Mouse (Mus musculus) stomach, embryonic 14.5 days (tissue): ENCODE data around the gene H2afz. TPM values are rescaled to one million over a fixed set of nuclear protein-coding genes. Genes with fewer than 3 reads are reported as not detected.
"Not testable (repeated sequence)": the region's sequence is repeated elsewhere in the genome, so short reads cannot be mapped to it uniquely, and the experiment has no call there.

Experiments used
- ATAC-seq: fragments of 200-750 bp; cut with Nextera tagmentation; 2 replicates; pipeline ENCODE4 v1.8.0; 2017; ENCODE audit warnings: low read depth, moderate TSS enrichment; ENCODE audit not compliant: insufficient number of reproducible peaks, insufficient read depth, low FRiP score
- H3K27ac ChIP-seq: fragments of 300-500 bp; sonication (generic); 2 replicates; pipeline ENCODE4 v1.5.1; 2014; ENCODE audit warnings: mild to moderate bottlenecking, low read length, moderate library complexity, mixed read lengths
- H3K27me3 ChIP-seq: fragments of 300-500 bp; sonication (generic); 2 replicates; pipeline ENCODE4 v1.6.1; 2014; ENCODE audit warnings: low read length, control low read depth, mixed read lengths; ENCODE audit not compliant: control insufficient read depth, insufficient read depth
- H3K36me3 ChIP-seq: fragments of 300-500 bp; sonication (generic); 2 replicates; pipeline ENCODE4 v1.6.1; 2014; ENCODE audit warnings: mild to moderate bottlenecking, control low read depth, low read length, moderate library complexity, mixed read lengths; ENCODE audit not compliant: control insufficient read depth, insufficient read depth
- H3K4me1 ChIP-seq: fragments of 300-500 bp; sonication (generic); 2 replicates; pipeline ENCODE4 v1.6.1; 2014; ENCODE audit warnings: low read length, control low read depth, mixed read lengths; ENCODE audit not compliant: control insufficient read depth, insufficient read depth
- H3K4me2 ChIP-seq: fragments of 300-500 bp; sonication (generic); replicated peaks from 2 replicates; pipeline ENCODE4 v1.6.1; 2014; ENCODE audit warnings: low read depth, low read length, control low read depth
- H3K4me3 ChIP-seq: fragments of 300-500 bp; sonication (generic); 2 replicates; pipeline ENCODE4 v1.5.1; 2014; ENCODE audit warnings: low read depth, low read length, control low read depth
- H3K9ac ChIP-seq: fragments of 300-500 bp; sonication (generic); replicated peaks from 2 replicates; pipeline ENCODE4 v1.6.1; 2014; ENCODE audit warnings: low read depth, mild to moderate bottlenecking, control low read depth, low read length, moderate library complexity, mixed read lengths
- H3K9me3 ChIP-seq: fragments of 300-500 bp; sonication (generic); 2 replicates; pipeline ENCODE4 v1.6.1; 2016; ENCODE audit warnings: low read depth, low read length, control low read depth; ENCODE audit not compliant: control insufficient read depth
- WGBS: fragments of 180-500 bp; shearing (Covaris S2); extraction: QIAGEN DNeasy Blood & Tissue Kit; methylation state at CpG from one replicate; pipeline ENCODE4 v1.1.7; 2014; 5-methylcytosine and 5-hydroxymethylcytosine counted together
- polyA plus RNA-seq: library from polyadenylated mRNA; unstranded; fragments of >200 nt; fragmentation: Nextera tagmentation; extraction: Ambion mirVana; gene quantifications from 2 replicates; pipeline ENCODE4 v1.2.1, GENCODE M21; 2014

The H2afz gene
- polyA plus RNA-seq, 1 experiment from 2014 or later, result 1,649 TPM

DNA sequence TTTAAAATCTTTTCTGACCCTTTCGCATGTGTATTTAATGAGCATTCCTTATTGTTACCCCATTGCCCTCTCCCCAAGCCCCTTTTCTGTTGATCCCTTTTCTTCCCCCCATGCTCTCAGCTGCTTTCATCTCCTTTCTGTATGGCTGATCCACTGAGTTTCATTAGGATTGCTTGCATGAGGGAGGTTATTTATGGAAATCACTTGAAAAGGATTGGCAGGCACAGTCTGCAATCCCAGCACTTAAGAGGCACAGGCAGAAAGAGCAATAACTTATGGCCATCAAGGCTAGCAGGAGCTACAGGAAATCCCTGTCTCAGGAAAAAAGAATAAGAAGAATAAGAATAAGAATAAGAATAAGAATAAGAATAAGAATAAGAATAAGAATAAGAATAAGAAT lies 27.7 kb upstream of the H2afz start:
- no peak for ATAC-seq

DNA sequence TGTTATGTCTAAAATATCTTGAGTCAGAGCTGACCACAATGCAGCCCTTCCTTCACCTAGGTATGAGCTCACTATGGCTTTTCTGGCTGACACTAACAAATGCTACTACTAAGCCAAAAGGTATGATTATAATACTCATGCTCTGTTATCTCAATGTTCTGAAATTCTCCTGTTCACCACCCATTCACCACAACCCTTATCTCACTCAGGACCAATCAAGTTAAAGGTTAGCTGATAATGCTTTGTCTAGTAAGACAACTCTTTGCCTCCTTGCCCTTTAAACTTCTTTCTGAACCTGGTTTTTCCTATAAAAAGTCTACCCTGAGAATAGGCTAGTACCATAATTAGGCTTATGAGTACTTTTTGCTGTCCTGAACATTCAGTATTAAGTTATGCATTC lies 26.1 kb upstream of the H2afz start:
- no peak overlapping the region for H3K4me3 ChIP-seq
- H3K36me3 ChIP-seq, result no peaks in the 10 kb centered on the region
- H3K4me2 ChIP-seq, result no peak overlapping the region
- no peaks in the 10 kb centered on the region for H3K27me3 ChIP-seq
- H3K9ac ChIP-seq, result no peak overlapping the region
- ATAC-seq, result no peak
- no peak overlapping the region for H3K27ac ChIP-seq
- no peaks in the 10 kb centered on the region for H3K9me3 ChIP-seq
- no peaks in the 10 kb centered on the region for H3K4me1 ChIP-seq

More for the DNA sequence above, 27.7 kb upstream of the H2afz start:
- H3K4me1 ChIP-seq, result no peaks in the 10 kb centered on the region
- H3K4me3 ChIP-seq, result no peak overlapping the region
- H3K36me3 ChIP-seq, result no peaks in the 10 kb centered on the region
- no peaks in the 10 kb centered on the region for H3K27me3 ChIP-seq
- WGBS, result 75% methylated on average over 1 of the region's 1 CpGs
- H3K4me2 ChIP-seq, result no peak overlapping the region
- H3K27ac ChIP-seq, result no peak overlapping the region
- no peaks in the 10 kb centered on the region for H3K9me3 ChIP-seq
- no peak overlapping the region for H3K9ac ChIP-seq

DNA sequence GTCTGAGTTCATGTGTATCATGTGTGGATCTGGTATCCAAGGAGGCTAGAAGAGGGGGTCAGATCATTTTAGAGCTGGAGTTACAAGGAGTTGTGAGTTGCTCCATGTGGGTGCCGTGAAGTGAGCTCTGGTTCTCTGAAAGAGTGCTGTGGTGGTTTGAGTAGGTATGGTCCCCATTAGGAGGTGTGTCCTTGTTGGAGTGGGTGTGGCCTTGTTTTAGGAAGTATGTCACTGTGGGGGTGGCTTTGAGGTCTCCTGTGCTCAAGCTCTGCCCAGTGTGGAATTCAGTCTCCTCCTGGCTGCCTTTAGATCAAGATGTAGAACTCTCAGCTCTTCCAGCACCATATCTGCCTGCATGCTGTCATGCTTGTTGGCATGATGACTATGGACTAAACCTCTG lies 21.3 kb upstream of the H2afz start:
- no peak for ATAC-seq
- H3K4me1 ChIP-seq, result no peaks in the 10 kb centered on the region
- H3K4me2 ChIP-seq, result no peak overlapping the region
- no peaks in the 10 kb centered on the region for H3K36me3 ChIP-seq
- no peak overlapping the region for H3K4me3 ChIP-seq
- 92% methylated on average over 1 of the region's 1 CpGs for WGBS
- no peaks in the 10 kb centered on the region for H3K27me3 ChIP-seq
- no peak overlapping the region for H3K9ac ChIP-seq
- no peaks in the 10 kb centered on the region for H3K9me3 ChIP-seq
- no peak overlapping the region for H3K27ac ChIP-seq

DNA sequence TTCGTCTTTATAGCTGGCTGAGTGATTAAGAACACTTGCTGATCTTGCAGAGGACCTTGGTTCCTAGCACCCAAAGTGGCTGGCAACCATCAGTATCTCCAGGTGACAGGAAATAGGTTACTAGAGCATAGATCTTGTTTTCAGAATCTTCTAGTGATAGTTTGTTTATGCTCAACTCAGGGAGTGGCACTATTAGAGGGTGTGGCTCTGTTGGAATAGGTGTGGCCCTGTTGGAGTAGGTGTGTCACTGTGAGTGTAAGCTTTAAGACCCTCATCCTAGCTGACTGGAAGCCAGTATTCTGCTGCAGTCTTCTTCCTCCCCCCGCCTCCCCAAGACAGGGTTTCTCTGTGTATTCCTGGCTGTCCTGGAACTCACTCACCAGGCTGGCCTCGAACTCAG lies 20.0 kb upstream of the H2afz start:
- no peaks in the 10 kb centered on the region for H3K27me3 ChIP-seq
- no peak overlapping the region for H3K4me2 ChIP-seq
- H3K9ac ChIP-seq, result no peak overlapping the region
- H3K36me3 ChIP-seq, result no peaks in the 10 kb centered on the region
- no peak overlapping the region for H3K4me3 ChIP-seq
- no peaks in the 10 kb centered on the region for H3K9me3 ChIP-seq
- no peak overlapping the region for H3K27ac ChIP-seq
- H3K4me1 ChIP-seq, result no peaks in the 10 kb centered on the region
- ATAC-seq, result no peak
- 96% methylated on average over 3 of the region's 3 CpGs for WGBS

DNA sequence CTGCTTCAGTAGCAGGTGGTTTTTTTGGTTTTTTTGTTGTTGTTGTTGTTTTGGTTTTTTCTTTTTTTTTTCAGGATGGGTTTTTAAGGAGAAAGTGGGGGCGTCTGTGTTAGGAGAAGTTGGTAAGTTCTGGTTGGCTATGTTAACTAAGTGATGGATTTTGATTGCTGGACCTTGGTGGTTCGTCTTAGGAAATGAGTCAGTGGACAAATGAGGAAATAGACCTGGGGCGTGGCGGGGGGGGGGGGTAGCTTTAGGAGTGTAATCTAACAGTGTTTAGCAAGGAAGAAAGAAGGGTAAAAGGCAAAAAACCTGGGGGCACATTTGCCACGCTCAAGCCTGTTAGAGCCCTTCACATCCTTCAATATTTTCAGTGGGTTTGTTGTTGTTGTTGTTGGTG lies 17.7 kb upstream of the H2afz start:
- Histone ChIP-seq H3K27ac (no peak overlapping the region), H3K9me3 (no peaks in the 10 kb centered on the region), H3K27me3 (no peaks in the 10 kb centered on the region), H3K4me2 (no peak overlapping the region), H3K36me3 (no peaks in the 10 kb centered on the region), H3K4me1 (no peaks in the 10 kb centered on the region), H3K9ac (no peak overlapping the region), H3K4me3 (no peak overlapping the region)
- ATAC-seq, result no peak
- 79% methylated on average over 5 of the region's 5 CpGs for WGBS

DNA sequence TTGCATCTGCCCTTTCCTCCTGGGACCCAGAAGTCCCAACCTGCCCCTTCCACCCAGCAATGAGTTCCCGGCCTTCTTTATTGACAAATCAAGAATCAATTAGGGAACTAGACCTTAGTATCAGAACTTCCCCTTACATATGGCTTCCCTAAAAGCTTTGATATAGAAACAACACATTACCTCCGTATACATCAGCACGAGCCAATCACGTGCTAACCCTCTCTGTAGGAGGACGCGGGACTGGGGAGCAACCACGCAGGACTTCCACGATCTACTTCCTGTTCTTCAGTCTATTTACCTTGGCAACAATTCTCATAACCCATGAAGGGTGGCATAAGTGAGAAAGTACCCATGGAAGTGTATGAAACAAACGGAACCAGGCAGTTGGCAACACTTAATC lies 15.9 kb upstream of the H2afz start:
- Histone ChIP-seq H3K27ac (no peak overlapping the region), H3K9me3 (no peaks in the 10 kb centered on the region), H3K27me3 (no peaks in the 10 kb centered on the region), H3K36me3 (no peaks in the 10 kb centered on the region), H3K4me1 (no peaks in the 10 kb centered on the region), H3K4me2 (no peak overlapping the region), H3K4me3 (no peak overlapping the region), H3K9ac (no peak overlapping the region)
- ATAC-seq, result no peak
- WGBS, result 92% methylated on average over 9 of the region's 9 CpGs

DNA sequence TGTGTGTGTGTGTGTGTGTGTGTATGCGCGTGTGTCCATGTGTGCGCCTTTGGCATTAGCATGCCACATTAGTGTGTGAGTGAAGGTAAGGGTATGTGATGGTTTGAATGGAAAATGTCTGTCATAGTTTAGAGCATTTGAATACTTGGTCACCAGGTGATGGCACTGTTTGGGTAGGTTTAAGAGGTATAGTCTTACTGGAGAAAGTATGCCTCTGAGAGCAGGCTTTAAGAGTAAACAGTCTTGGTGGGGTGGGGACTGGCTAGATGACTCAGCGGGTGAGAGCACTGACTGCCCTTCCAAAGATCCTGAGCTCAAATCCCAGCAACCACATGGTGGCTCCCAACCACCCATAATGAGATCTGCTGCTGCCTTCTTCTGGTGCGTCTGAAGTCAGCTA lies 14.6 kb upstream of the H2afz start:
- Histone ChIP-seq H3K36me3 (no peaks in the 10 kb centered on the region), H3K4me2 (no peak overlapping the region), H3K9ac (no peak overlapping the region), H3K27ac (no peak overlapping the region), H3K27me3 (no peaks in the 10 kb centered on the region), H3K9me3 (no peaks in the 10 kb centered on the region), H3K4me3 (no peak overlapping the region), H3K4me1 (no peaks in the 10 kb centered on the region)
- 78% methylated on average over 5 of the region's 5 CpGs for WGBS
- no peak for ATAC-seq

DNA sequence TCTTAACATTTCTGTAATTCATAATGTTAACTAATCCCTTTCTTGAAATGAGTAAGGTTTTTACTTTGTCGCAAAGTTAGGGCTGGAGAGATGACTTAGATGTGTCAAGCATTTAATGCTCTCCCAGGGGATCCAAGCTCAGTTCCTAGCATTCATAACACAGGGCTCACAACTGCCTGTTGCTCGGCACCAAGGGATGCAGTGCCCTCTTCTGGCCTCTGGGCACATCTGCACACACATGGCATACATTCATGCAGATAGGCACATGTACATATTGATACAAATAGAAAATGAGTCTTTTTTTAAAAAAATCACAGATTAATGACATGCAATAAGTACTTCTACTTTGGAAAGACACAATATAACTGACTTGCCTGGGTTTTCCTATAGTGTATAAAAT lies 13.1 kb upstream of the H2afz start:
- Histone ChIP-seq H3K27me3 (no peaks in the 10 kb centered on the region), H3K36me3 (no peaks in the 10 kb centered on the region), H3K27ac (no peak overlapping the region), H3K4me2 (no peak overlapping the region), H3K9ac (no peak overlapping the region), H3K4me3 (no peak overlapping the region), H3K9me3 (no peaks in the 10 kb centered on the region), H3K4me1 (no peaks in the 10 kb centered on the region)
- WGBS, result 93% methylated on average over 2 of the region's 2 CpGs
- ATAC-seq, result no peak

DNA sequence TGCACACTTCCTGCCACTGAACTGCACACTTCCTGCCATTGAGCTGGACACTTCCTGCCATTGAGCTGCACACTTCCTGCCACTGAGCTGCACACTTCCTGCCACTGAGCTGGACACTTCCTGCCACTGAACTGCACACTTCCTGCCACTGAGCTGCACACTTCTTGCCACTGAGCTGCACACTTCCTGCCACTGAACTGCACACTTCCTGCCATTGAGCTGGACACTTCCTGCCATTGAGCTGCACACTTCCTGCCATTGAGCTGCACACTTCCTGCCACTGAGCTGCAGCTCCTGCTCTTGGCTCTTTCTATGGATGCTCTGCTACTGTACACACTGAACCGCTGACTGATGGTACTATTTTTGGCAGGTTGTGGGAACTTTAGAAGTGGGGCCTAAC lies 11.3 kb upstream of the H2afz start:
- not testable (repeated sequence) for H3K4me2 ChIP-seq, H3K4me1 ChIP-seq, H3K27me3 ChIP-seq, H3K36me3 ChIP-seq, H3K27ac ChIP-seq, H3K4me3 ChIP-seq, ATAC-seq, H3K9ac ChIP-seq, H3K9me3 ChIP-seq
- 92% methylated on average over 1 of the region's 1 CpGs for WGBS
